Mouse (Mus musculus) liver, postnatal 0 days (tissue): ENCODE results near the gene Ece1.
A peak's percentile ranks its signal among the peaks of the same experiment; 100 is the strongest.

Experiments used
- CTCF ChIP-seq: sonication (generic); IDR thresholded peaks from 2 replicates; pipeline ENCODE4 v1.5.1; 2016; ENCODE audit warnings: antibody characterized with exemption, low read depth
- EP300 ChIP-seq: IDR thresholded peaks from 2 replicates; pipeline ENCODE4 v1.6.1; 2016; ENCODE audit warnings: antibody characterized with exemption, low read depth, mild to moderate bottlenecking

GRCm38 (mm10) chr4:137879383-137880156, 17.5 kb downstream of the Ece1 start:
- TF ChIP-seq CTCF, result 0 out of 2 replicates have a peak, but pooled peaks have one; percentile 1
- TF ChIP-seq EP300, result no peak
